Mouse (Mus musculus) spleen, postnatal 36 days (tissue): ENCODE results near the gene Exosc5.

ENCODE experiments used
- DNase-seq, 2 experiments: peaks; one replicate each; pipeline ENCODE4 v3.0.0; 2022; ENCODE audit warnings: low spot score in 2 of 2, mixed read lengths in 1 of 2

Exosc5 gene

GRCm38 (mm10) chr7:25705801-25706251 lies 46.9 kb downstream of the Exosc5 start:
- DNase-seq, result no peak

GRCm38 (mm10) chr7:25706578-25707170 lies 47.7 kb downstream of the Exosc5 start:
- peak; percentile 57 to 65 for DNase-seq

DNA sequence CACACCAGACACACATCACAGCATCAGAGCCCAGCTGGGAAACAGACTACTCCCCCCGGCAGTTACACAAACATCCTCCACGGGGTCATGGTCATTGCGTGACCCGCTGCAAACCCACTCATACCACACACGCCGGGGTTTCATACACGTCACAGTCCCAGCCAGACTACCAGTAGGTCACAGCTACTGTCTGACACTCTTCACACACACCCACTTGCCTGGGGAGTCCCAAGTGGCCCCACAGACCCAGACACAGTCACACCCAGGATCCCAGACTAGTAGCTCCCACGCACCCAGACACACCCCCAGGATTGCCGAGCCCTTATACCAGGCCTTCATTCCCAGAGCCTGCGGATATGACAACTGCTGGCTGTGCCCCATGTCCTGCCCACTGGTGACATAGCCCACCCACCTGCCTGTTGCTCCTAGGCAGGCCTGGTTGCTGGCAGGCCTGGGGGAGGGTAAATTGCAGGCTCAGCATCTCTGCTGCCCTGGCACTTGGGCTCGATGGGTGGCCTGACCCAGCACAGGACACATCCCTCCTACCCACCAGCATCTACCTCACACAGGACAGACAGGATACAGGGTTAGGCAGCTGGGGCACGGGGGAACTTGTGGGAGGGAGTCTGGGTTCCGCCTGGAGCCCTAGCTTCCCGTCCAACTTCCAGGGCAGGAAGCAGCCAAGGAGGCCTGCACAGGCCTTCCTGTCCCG lies 48.8 kb downstream of the Exosc5 start:
- peak in 1 of 2 experiments; percentile 55 for DNase-seq

DNA sequence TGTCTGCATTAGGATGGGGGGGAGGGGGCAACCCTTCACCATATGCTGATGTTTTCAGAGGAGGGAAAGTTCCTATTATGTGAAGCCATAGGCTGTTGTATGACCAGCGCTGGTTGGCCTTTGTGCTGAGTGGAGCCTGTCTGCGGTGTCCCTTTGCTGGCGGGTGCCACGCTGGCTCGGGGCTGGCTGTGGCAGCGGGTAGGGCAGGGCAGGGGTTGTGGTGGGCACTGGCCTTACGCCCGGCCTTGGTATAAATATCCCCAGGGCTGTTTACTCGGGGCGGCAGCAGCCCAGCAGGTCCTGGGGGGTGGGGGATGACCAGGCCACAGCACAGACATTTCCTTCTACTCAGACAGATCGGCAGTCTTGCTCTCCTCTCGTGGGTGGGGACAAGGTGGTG lies 51.0 kb downstream of the Exosc5 start:
- no peak for DNase-seq

DNA sequence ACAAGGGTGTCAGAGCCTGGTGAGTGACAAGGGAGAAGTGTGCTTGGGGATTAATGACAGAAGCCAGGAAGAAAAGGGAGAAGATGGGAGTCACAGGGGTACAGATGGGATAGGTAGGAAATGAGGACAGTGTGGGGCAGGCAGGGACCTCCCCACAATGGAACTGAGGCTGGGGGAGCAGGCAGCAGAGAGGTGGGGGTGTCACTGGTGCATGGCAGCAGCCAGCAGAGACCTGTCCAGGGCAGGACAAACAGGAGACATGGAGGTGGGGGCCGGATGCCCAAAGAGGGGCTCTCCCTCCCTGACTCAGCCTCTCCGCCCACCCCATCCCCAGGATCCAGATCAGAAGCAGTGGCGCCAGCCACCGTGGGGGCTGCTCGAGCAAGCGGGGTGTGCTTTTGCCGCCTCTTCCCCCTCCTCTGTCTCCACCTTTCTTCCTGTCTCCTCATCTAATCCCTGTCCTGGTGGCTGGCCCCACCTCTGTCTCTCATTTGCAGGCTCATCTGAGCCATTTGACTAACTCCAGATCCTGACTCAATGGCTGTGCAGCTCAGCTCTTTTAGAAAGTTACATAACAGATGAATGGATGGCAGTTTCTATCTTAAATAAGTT lies 51.7 kb downstream of the Exosc5 start:
- peak in 1 of 2 experiments; percentile 9 for DNase-seq

DNA sequence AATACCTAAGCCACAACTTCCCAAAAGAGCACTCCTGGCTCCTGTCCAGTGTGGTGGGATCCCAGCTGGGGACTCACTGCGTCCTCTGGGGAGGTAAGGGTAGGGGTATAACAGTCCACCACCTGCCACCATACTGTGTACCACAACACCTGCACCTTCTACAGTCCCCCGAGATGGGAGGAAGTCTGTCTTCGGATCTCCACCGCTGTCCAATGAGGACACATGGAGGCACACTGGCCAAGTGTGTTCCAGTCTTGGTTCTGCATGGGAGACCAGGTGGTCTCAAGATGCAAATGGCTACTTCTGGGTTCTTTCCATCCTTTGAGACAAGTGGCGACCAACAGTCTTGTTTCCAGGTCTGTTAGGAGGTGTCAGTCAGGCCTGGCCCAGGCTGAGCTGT lies 52.2 kb downstream of the Exosc5 start:
- peak in 1 of 2 experiments; percentile 30 for DNase-seq

GRCm38 (mm10) chr7:25711731-25712197 lies 52.8 kb downstream of the Exosc5 start:
- peak in 1 of 2 experiments; percentile 20 for DNase-seq

- no peak for DNase-seq
Measured at GRCm38 (mm10) chr7:25712801-25713200, 53.8 kb downstream of the Exosc5 start.

- no peak for DNase-seq
Measured at GRCm38 (mm10) chr7:25714581-25714980, 55.6 kb downstream of the Exosc5 start.

GRCm38 (mm10) chr7:25715731-25716271 lies 56.8 kb downstream of the Exosc5 start:
- DNase-seq, result no peak

DNA sequence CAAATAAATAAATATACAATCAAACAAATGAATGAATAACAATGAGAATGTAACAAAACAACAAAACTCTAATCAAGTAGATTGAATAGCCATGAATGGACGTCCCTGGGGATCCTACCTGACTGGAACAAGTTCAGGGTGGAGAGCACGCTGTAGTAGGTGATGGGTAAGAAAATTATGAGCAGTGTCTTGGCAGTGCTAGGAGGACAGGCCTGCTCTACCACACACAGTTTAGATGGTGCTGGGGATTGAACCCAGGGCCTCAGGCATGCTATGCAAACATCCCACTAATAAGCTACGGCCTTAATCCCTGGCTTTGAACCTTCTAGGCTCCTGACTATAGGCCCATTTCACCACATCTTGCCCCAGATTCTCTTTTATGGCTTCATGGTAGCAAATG lies 58.5 kb downstream of the Exosc5 start:
- no peak for DNase-seq

GRCm38 (mm10) chr7:25718788-25719417 lies 59.9 kb downstream of the Exosc5 start, which contains the start of gene Ccdc97:
Gene Ccdc97, minus strand, starts transcription at chr7:25719088.
- peak; percentile 92 to 95 for DNase-seq

- peak; percentile 38 to 48 for DNase-seq
Measured at GRCm38 (mm10) chr7:25719761-25720610, 61.0 kb downstream of the Exosc5 start.

- no peak for DNase-seq
Measured at GRCm38 (mm10) chr7:25720760-25721159, 61.8 kb downstream of the Exosc5 start.
